Mouse (Mus musculus) small intestine, adult 2 months (tissue): ENCODE results near the gene Gcn1l1. TPM values are rescaled to one million over a fixed set of nuclear protein-coding genes. Genes with fewer than 3 reads are reported as not detected.

Experiments
- H3K27ac ChIP-seq: fragments of 200-500 bp; 2 replicates; pipeline ENCODE4 v1.5.1; 2012; ENCODE audit warnings: low read depth, low read length, control low read depth, inconsistent platforms; ENCODE audit not compliant: insufficient read depth
- H3K27me3 ChIP-seq: fragments of 200-500 bp; 2 replicates; pipeline ENCODE4 v1.6.1; 2012; ENCODE audit warnings: mild to moderate bottlenecking, moderate library complexity, low read length, inconsistent platforms; ENCODE audit not compliant: control insufficient read depth, insufficient read depth
- H3K36me3 ChIP-seq: fragments of 200-500 bp; 2 replicates; pipeline ENCODE4 v1.6.1; 2012; ENCODE audit warnings: mild to moderate bottlenecking, low read length, control low read depth, inconsistent platforms; ENCODE audit not compliant: control insufficient read depth, insufficient read depth
- H3K4me1 ChIP-seq: fragments of 200-500 bp; 2 replicates; pipeline ENCODE4 v1.6.1; 2012; ENCODE audit warnings: low read length, inconsistent platforms, mixed read lengths; ENCODE audit not compliant: control insufficient read depth, insufficient read depth, insufficient read length
- H3K4me3 ChIP-seq: fragments of 200-500 bp; 2 replicates; pipeline ENCODE4 v1.5.1; 2012; ENCODE audit warnings: low read depth, mild to moderate bottlenecking, control low read depth, inconsistent platforms, low read length, moderate library complexity
- CTCF ChIP-seq: fragments of 200-500 bp; IDR thresholded peaks from 2 replicates; pipeline ENCODE4 v1.5.1; 2012; ENCODE audit warnings: low read depth, mild to moderate bottlenecking, control low read depth, inconsistent platforms, low read length, moderate library complexity, mixed read lengths; ENCODE audit not compliant: insufficient replicate concordance, insufficient read length; ENCODE audit errors: extremely low read depth
- POLR2A ChIP-seq: fragments of 200-500 bp; IDR thresholded peaks from 2 replicates; pipeline ENCODE4 v1.6.1; 2012; ENCODE audit warnings: low read depth, mild to moderate bottlenecking, control low read depth, inconsistent platforms, low read length, moderate library complexity
- WGBS: fragments of 180-500 bp; shearing (Covaris S2); methylation state at CpG from one replicate; pipeline ENCODE4 v1.1.7; 2018; 5-methylcytosine and 5-hydroxymethylcytosine counted together
- polyA plus RNA-seq: library from polyadenylated mRNA; depleted of rRNA; stranded (reverse); fragments of >200 nt; gene quantifications from 2 replicates; pipeline ENCODE4 v1.2.3, GENCODE M21; 2012

Gene Gcn1l1
- polyA plus RNA-seq, 1 experiment = 30.7 TPM

DNA sequence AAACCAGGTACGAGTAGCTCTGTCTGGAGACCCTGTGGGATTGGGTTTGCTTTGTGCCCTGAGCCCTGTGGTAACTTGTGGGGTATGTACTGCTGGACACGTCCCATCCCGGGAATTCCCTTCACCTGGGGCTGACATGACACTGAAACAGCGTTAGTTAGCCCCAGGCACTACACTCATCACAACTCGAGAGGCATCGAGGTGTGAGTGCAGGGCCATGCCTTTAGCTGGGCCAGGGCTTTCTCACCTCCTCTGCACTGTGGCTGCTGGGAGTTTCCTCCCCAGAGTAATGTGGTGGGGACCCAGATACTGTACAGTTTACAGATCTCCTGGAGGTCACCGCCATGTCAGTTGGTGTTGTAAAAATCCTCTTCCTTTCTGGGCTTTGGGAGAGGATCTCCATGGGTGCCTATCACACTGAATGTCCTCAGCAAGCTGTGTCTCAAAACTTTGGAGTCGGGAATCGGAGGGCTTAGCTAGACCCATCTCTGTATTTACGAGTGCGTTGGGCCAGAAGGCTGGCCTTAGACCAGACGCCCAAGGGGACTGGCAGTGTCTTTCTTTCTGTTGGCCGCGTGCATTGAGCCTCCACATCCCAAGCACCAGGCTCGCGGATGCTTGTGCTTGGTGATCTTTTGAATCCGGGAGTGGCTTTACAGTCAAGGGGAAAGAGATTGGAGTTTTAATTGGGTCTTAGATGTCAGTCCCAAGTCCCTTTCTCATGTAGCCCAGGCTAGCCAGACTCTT is 38.4 kb upstream of the Gcn1l1 start:
- TF ChIP-seq POLR2A (no peak), CTCF (no peak)
- H3K27ac ChIP-seq = no peak overlapping the region
- 89% methylated on average over 17 of the region's 17 CpGs for WGBS
- no peaks in the 10 kb centered on the region for H3K27me3 ChIP-seq
- H3K4me1 ChIP-seq = peaks cover 41% of the 10 kb centered on the region
- no peaks in the 10 kb centered on the region for H3K36me3 ChIP-seq
- no peak overlapping the region for H3K4me3 ChIP-seq

DNA sequence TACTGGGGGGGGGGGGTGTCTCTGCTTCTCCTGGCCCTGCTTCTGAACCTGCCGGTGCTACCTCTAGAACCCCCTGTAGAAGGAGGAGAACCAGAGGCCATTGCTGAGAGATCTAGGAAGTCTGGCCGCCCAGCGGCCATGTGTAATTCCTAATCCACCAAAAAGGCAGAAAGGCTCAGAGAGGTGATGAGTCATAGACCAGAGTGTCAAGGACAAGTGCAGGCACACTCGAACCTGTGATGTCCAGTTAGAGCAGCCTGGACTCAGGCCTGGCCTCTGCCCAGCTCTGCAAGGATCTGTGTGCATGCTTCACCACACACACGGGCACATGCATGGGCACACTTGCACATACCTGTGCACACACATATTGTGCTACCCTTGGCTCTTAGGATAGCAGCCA is 36.9 kb upstream of the Gcn1l1 start:
- no peaks in the 10 kb centered on the region for H3K36me3 ChIP-seq
- no peaks in the 10 kb centered on the region for H3K27me3 ChIP-seq
- no peak overlapping the region for H3K4me3 ChIP-seq
- peaks cover 39% of the 10 kb centered on the region for H3K4me1 ChIP-seq
- 70% methylated on average over 5 of the region's 5 CpGs for WGBS
- no peak for TF ChIP-seq CTCF
- TF ChIP-seq POLR2A = no peak
- no peak overlapping the region for H3K27ac ChIP-seq

DNA sequence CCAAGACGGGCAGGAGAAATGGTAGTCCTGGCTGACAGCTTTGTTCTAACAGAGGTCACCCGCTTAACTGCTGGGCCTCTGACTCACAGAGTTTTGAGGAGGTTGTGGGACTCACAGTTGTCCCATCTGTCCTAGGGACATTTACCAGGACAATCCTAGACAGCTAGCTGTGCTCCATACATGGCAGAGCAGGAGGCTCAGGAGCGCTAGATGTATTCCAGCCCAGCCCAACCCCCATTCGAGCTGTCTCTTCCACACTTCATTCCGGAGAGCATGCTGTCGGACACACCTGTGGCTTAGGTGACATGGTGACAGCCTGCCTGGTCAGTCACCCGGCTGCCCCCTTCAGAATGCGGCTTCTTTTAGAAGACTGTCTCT is 35.7 kb upstream of the Gcn1l1 start:
- no peaks in the 10 kb centered on the region for H3K27me3 ChIP-seq
- TF ChIP-seq CTCF (no peak), POLR2A (no peak)
- H3K27ac ChIP-seq = peak overlapping the region; percentile 70
- no peak overlapping the region for H3K4me3 ChIP-seq
- H3K4me1 ChIP-seq = peaks cover 39% of the 10 kb centered on the region
- no peaks in the 10 kb centered on the region for H3K36me3 ChIP-seq
- WGBS = 66% methylated on average over 8 of the region's 8 CpGs

DNA sequence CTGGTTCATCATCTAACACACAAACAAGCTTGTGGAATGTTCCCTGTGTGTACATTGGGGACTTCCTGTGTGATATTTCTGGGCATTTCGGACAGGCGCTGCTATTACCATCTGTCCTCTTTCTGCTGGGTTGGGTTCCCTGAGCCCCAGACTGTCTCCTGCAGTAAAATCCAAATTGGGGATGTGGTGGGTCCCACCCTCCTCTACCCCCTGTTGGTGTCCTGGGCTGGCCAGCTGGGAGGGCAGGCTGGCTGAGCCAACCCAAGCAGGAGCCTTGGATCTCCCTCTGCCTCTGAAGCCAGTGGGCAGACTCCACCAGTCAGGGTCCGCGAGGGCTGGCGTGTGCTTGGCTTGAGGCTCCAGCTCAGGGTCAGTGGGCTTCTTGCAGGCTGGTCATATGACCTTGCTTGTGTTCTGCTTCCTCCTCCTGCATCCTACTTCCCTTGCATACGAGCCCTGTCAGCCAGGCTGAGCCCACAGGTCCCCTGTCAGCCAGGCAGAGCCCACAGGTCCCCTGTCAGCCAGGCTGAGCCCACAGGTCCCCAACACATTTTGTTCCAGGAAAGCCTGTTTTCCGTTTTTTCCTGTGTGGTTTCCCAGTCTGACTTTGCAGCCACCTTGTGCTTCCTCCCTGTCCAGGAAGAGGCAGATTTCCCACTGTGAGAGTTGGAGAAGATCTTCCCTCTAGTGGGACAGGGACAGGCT is 35.2 kb upstream of the Gcn1l1 start:
- TF ChIP-seq POLR2A = no peak
- no peak for TF ChIP-seq CTCF
- peak overlapping the region; percentile 70 for H3K27ac ChIP-seq
- H3K4me3 ChIP-seq = no peak overlapping the region
- H3K27me3 ChIP-seq = no peaks in the 10 kb centered on the region
- peaks cover 43% of the 10 kb centered on the region for H3K4me1 ChIP-seq
- WGBS = 79% methylated on average over 7 of the region's 7 CpGs
- no peaks in the 10 kb centered on the region for H3K36me3 ChIP-seq

DNA sequence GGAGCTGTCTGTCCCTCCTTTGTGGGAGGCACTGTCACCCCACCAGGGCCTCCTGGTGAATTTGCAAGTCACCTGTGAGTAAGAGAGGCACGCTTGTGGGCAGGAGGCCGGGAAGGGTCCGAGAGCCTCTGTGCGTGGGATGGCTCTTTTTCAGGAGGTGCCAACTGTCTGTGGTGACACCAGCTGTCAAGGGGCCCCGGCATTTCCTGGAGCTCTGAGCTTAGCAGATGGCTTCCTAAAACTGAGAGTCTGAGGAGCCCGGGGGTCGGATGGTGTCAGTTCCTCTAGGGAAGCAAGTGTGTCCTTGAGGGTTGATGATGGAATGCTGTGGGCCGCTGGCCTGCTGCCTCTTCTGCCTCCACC is 34.6 kb upstream of the Gcn1l1 start:
- H3K27me3 ChIP-seq = no peaks in the 10 kb centered on the region
- H3K4me3 ChIP-seq = no peak overlapping the region
- H3K27ac ChIP-seq = peak overlapping the region; percentile 70
- TF ChIP-seq CTCF (no peak), POLR2A (no peak)
- 64% methylated on average over 8 of the region's 8 CpGs for WGBS
- peaks cover 48% of the 10 kb centered on the region for H3K4me1 ChIP-seq
- no peaks in the 10 kb centered on the region for H3K36me3 ChIP-seq

DNA sequence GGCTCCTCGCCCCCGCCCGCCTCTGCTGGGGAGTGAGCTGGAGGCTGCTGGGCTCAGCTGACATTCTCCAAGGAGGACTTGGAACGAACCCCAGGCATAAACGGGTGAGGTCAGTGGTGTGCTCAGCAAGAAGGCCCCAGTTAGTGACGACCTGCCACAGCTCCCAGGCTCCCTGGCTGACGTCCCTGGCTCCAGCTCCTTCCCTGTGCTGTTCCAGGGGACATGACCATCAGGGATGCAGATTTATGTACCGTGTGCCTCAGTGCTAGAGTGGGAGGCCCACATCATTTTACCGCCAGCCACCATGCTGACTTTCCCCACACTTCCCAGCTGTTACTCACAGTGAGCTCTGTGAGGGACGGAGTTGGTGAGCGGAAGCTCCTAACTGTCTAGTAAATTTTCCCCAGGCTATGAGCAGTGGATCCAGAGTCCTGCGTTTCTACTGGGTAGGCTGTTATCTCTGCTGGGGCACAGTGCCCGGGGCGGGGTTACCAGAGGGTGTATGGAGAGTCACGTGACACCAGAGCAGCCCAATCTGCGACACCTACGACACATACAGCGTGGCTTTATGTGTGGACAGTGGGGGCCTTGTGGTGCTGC is 33.3 kb upstream of the Gcn1l1 start:
- 15% methylated on average over 18 of the region's 18 CpGs for WGBS
- Histone ChIP-seq H3K27ac (peak overlapping the region; percentile 73), H3K4me3 (peak overlapping the region; percentile 34), H3K4me1 (peaks cover 54% of the 10 kb centered on the region), H3K27me3 (no peaks in the 10 kb centered on the region), H3K36me3 (no peaks in the 10 kb centered on the region)
- no peak for TF ChIP-seq POLR2A
- TF ChIP-seq CTCF = no peak

DNA sequence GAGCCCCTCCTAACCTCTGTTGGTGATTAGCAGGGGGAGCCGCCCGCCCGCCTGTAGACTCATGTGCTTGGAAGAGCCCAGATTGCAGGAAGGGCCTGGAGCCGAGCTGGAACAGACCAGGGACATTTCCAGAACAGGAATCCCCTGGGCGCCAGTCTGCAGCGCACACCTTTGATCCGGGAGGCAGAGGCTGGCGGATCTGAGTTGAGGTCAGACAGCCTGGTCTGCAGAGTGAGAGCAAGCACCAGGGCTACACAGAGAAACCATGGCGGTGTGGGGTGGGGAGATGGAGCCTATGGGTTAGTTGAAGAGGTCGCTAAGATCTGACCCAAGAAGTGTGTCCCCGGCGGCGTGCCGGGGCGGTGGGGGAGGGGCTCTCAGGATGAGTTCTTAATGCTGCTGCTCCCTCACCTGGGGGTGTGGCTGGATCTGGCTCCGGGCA is 30.7 kb upstream of the Gcn1l1 start:
- WGBS = 24% methylated on average over 16 of the region's 16 CpGs
- Histone ChIP-seq H3K27me3 (no peaks in the 10 kb centered on the region), H3K4me3 (peak overlapping the region; percentile 1; the same call in 1 of the 2 replicates), H3K4me1 (peaks cover 60% of the 10 kb centered on the region), H3K36me3 (no peaks in the 10 kb centered on the region), H3K27ac (peak overlapping the region; percentile 32)
- TF ChIP-seq CTCF = no peak
- no peak for TF ChIP-seq POLR2A
